In genomic region chr2:25500576-25501405, GRCm38 (mm10) we compare ENCODE assay signal across 8 mouse cellular contexts. TPM values are rescaled to one million over a fixed set of nuclear protein-coding genes. Genes with fewer than 3 reads are reported as not detected.
DNase-seq lines count a peak whose midpoint lies in the region; ATAC-seq and TF ChIP-seq lines count a peak whose summit lies in the region.

Fbxw5 (plus strand) TSS chr2:25500750.

- no peaks in the 10 kb centered on the region for H3K27me3 ChIP-seq in hindbrain, postnatal 0 days (ENCODE audit: insufficient read depth, low read length)

- no peaks in the 10 kb centered on the region for H3K9me3 ChIP-seq in hindbrain, postnatal 0 days (ENCODE audit: low read length)

- intact Hi-C loops in gastrocnemius, adult 2 months (cut with DNase I), result no loop called here
- intact Hi-C loops in left cerebral cortex, adult 2 months (cut with DNase I), result loop anchor here (2.0 kb wide), 2 partner anchors 40 to 72 kb away; partner anchors contain the start of genes Abca2 and Paxx

- H3K4me1 ChIP-seq in hindbrain, postnatal 0 days (ENCODE audit: insufficient read depth, low read length), result peaks cover 14% of the 10 kb centered on the region

- H3K4me2 ChIP-seq in hindbrain, postnatal 0 days (ENCODE audit: low read depth, low read length), result peak within 1 kb of the TSS; percentile 94

- peak within 1 kb of the TSS; percentile 88 for H3K9ac ChIP-seq in hindbrain, postnatal 0 days (replicated peaks; ENCODE audit: low read length)

- ATAC-seq in hindbrain, postnatal 0 days, result peak; percentile 91
- ATAC-seq in megakaryocyte, adult 5-6 weeks (ENCODE audit: poor library complexity, severe bottlenecking), result peak; percentile 94

- TF ChIP-seq CTCF in gastrocnemius, adult 2 months (IDR thresholded peaks at IDR 0.05), result peak; percentile 1; the same call in 1 of the 2 replicates
- TF ChIP-seq CTCF in hindbrain, postnatal 0 days (IDR thresholded peaks at IDR 0.05; ENCODE audit: low read depth), result no peak
- no peak for TF ChIP-seq CTCF in left cerebral cortex, adult 2 months (IDR thresholded peaks at IDR 0.05)

- H3K27ac ChIP-seq in gastrocnemius, adult 2 months, result peak within 1 kb of the TSS; percentile 97
- peak within 1 kb of the TSS; percentile 90 for H3K27ac ChIP-seq in hindbrain, postnatal 0 days
- peak within 1 kb of the TSS; percentile 92 for H3K27ac ChIP-seq in left cerebral cortex, adult 2 months

- under 1% methylated on average over 42 of the region's 44 CpGs for WGBS in hindbrain, postnatal 0 days

- H3K4me3 ChIP-seq in gastrocnemius, adult 2 months, result peak within 1 kb of the TSS; percentile 84
- peak within 1 kb of the TSS; percentile 69 for H3K4me3 ChIP-seq in hindbrain, postnatal 0 days (ENCODE audit: low read length)
- H3K4me3 ChIP-seq in left cerebral cortex, adult 2 months, result peak within 1 kb of the TSS; percentile 76

- H3K36me3 ChIP-seq in hindbrain, postnatal 0 days (ENCODE audit: insufficient read depth, low read length), result peaks cover 28% of the 10 kb centered on the region; the same call in 1 of the 2 replicates

- peak; percentile 86 for DNase-seq in WW6 (ENCODE audit: low read depth, low spot score)
- DNase-seq in cerebellum, postnatal 4 days (ENCODE audit: low spot score in 2 of 2), result peak; percentile 46 to 73
- peak; percentile 92 for DNase-seq in gastrocnemius, adult 2 months
- DNase-seq in hindbrain, postnatal 0 days (ENCODE audit: low spot score), result peak; percentile 98
- DNase-seq in left cerebral cortex, adult 2 months (ENCODE audit: extremely low spot score in 1 of 2, low spot score in 2 of 2), result peak; percentile 72 to 84
- peak; percentile 77 to 82 for DNase-seq in right cerebral cortex, adult 2 months (ENCODE audit: low spot score in 2 of 2)
- DNase-seq in urinary bladder, postnatal 14 days (ENCODE audit: low spot score), result peak; percentile 89

RNA-seq across cellular contexts. Expression of gene Fbxw5, which starts in this region (rescaled TPM):
- 10 to 100 TPM; 76.9 to 88.4 TPM for total RNA-seq in gastrocnemius, adult 2 months (2021)
- 140 and 175 TPM in 2 replicates for total RNA-seq in hindbrain, postnatal 0 days (2014; rRNA removed)
- 93.4 and 102 TPM in 2 replicates for polyA plus RNA-seq in hindbrain, postnatal 0 days (2015; fragmentation: Nextera tagmentation; extraction: Ambion mirVana)
- 100 to 1,000 TPM; 120 to 122 TPM for total RNA-seq in left cerebral cortex, adult 2 months (2021)
- 23.4 and 32.3 TPM in 2 replicates for total RNA-seq in megakaryocyte, adult 5-6 weeks (2015)
- total RNA-seq in megakaryocyte, adult 5-6 weeks (2017), result 15.5 and 19.8 TPM in 2 replicates

Comparison
In these comparisons a context has a peak if more than half of its experiments do, and no peak if none do; other contexts are left out.
1. Peak in every context shown above with its lines: DNase-seq, ATAC-seq, H3K4me3 ChIP-seq and H3K27ac ChIP-seq.